Mouse (Mus musculus): ENCODE data around the gene Dlx1.
A peak's percentile ranks its signal among the peaks of the same experiment; 100 is the strongest.

The Dlx1 gene

DNA sequence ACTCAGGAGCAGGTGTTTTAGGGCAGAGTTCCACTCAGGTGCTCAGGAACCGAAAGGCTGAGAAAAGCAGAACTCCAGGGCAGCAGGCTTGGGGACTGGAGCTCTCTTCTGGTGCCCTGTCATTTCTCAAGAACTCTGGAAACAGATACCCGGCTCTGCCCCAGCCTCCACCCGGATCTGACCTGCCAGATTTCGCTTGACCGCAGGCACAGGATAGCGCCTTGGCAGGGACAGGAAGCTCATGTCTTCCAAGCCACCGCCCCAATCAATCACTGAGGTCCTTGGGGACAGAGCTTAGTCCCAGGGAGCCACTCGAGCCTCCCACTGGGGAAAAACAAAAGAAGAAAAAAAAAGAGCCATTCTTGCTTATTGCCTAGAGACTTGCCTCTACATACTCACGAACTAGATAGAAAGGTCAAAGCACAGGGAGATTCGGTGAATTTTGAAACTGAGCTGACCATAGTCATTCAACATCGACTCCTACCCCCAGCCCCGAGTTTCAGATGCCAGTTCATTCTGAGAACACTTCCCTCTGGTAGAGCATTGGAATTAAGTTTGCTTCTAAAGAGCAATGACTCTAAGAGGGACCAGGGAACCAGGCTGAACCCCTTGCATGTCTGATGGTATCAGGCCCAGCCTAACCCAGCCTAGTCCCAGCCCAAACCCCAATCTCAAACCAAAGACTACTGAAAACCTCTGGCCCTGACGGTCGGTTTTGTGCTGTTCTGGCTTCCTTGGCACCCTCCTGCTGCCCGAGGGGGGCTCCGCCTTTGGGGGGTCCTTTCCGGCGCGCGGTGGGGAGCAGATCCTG, 6.5 kb downstream of the Dlx1 start:
- peak; percentile 35 for DNase-seq (ENCODE audit: low read depth, low spot score)
- peaks cover under 1% of the 10 kb centered on the region; the same call in 1 of the 2 replicates for H3K27me3 ChIP-seq (ENCODE audit: control insufficient read depth, insufficient read depth, low read length, poor library complexity, severe bottlenecking)
- no peaks in the 10 kb centered on the region for H3K36me3 ChIP-seq (ENCODE audit: control insufficient read depth, insufficient read depth, low read length, poor library complexity, severe bottlenecking)

- DNase-seq (ENCODE audit: low read depth, low spot score), result no peak
- Histone ChIP-seq H3K27me3 (ENCODE audit: control insufficient read depth, insufficient read depth, low read length, poor library complexity, severe bottlenecking) (peaks cover 4% of the 10 kb centered on the region), H3K36me3 (ENCODE audit: control insufficient read depth, insufficient read depth, low read length, poor library complexity, severe bottlenecking) (no peaks in the 10 kb centered on the region)
These were observed 12.9 kb downstream of the Dlx1 start for GRCm38 (mm10) chr2:71540611-71541417.

- no peak for DNase-seq (ENCODE audit: low read depth, low spot score)
- no peaks in the 10 kb centered on the region for H3K36me3 ChIP-seq (ENCODE audit: control insufficient read depth, insufficient read depth, low read length, poor library complexity, severe bottlenecking)
- H3K27me3 ChIP-seq (ENCODE audit: control insufficient read depth, insufficient read depth, low read length, poor library complexity, severe bottlenecking), result peaks cover 4% of the 10 kb centered on the region
These were observed 13.7 kb downstream of the Dlx1 start for GRCm38 (mm10) chr2:71541418-71542226.

GRCm38 (mm10) chr2:71542227-71542815, 14.4 kb downstream of the Dlx1 start:
- Histone ChIP-seq H3K27me3 (ENCODE audit: control insufficient read depth, insufficient read depth, low read length, poor library complexity, severe bottlenecking) (peaks cover 4% of the 10 kb centered on the region), H3K36me3 (ENCODE audit: control insufficient read depth, insufficient read depth, low read length, poor library complexity, severe bottlenecking) (no peaks in the 10 kb centered on the region)
- no peak for DNase-seq (ENCODE audit: low read depth, low spot score)

GRCm38 (mm10) chr2:71542816-71543301, 14.9 kb downstream of the Dlx1 start:
- no peaks in the 10 kb centered on the region for H3K36me3 ChIP-seq (ENCODE audit: control insufficient read depth, insufficient read depth, low read length, poor library complexity, severe bottlenecking)
- no peak for DNase-seq (ENCODE audit: low read depth, low spot score)
- peaks cover 4% of the 10 kb centered on the region for H3K27me3 ChIP-seq (ENCODE audit: control insufficient read depth, insufficient read depth, low read length, poor library complexity, severe bottlenecking)

GRCm38 (mm10) chr2:71543531-71543930, 15.6 kb downstream of the Dlx1 start:
- no peak for DNase-seq (ENCODE audit: low read depth, low spot score)
- H3K27me3 ChIP-seq (ENCODE audit: control insufficient read depth, insufficient read depth, low read length, poor library complexity, severe bottlenecking), result peaks cover 4% of the 10 kb centered on the region

DNA sequence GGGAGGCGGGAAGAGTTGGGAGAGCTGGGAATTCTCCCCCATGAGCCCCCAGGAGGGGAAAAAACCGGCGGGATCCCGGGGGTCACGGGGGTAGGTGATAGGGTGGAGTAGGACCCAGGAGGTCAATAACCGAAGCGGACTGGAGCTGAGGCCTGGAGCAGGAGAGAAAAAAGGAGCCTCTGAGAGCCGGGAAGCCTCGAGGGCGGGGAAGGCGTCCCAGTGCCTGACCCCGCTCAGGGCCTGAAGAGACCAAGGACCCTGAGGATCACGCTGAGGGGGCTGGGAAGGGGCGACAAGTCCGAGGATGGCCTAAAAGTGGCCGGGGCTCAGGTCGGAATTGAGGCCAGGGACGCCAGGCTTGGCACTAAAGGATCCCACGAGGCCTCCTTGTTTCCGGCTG, 16.0 kb downstream of the Dlx1 start:
- Histone ChIP-seq H3K27me3 (ENCODE audit: control insufficient read depth, insufficient read depth, low read length, poor library complexity, severe bottlenecking) (peaks cover 4% of the 10 kb centered on the region), H3K36me3 (ENCODE audit: control insufficient read depth, insufficient read depth, low read length, poor library complexity, severe bottlenecking) (no peaks in the 10 kb centered on the region)
- no peak for DNase-seq (ENCODE audit: low read depth, low spot score)

More at GRCm38 (mm10) chr2:71543531-71543930, 15.6 kb downstream of the Dlx1 start:
- no peaks in the 10 kb centered on the region for H3K36me3 ChIP-seq (ENCODE audit: control insufficient read depth, insufficient read depth, low read length, poor library complexity, severe bottlenecking)

GRCm38 (mm10) chr2:71544391-71545285, 16.7 kb downstream of the Dlx1 start:
- peaks cover 4% of the 10 kb centered on the region for H3K27me3 ChIP-seq (ENCODE audit: control insufficient read depth, insufficient read depth, low read length, poor library complexity, severe bottlenecking)
- peak; percentile 50 for DNase-seq (ENCODE audit: low read depth, low spot score)
- H3K36me3 ChIP-seq (ENCODE audit: control insufficient read depth, insufficient read depth, low read length, poor library complexity, severe bottlenecking), result no peaks in the 10 kb centered on the region

DNA sequence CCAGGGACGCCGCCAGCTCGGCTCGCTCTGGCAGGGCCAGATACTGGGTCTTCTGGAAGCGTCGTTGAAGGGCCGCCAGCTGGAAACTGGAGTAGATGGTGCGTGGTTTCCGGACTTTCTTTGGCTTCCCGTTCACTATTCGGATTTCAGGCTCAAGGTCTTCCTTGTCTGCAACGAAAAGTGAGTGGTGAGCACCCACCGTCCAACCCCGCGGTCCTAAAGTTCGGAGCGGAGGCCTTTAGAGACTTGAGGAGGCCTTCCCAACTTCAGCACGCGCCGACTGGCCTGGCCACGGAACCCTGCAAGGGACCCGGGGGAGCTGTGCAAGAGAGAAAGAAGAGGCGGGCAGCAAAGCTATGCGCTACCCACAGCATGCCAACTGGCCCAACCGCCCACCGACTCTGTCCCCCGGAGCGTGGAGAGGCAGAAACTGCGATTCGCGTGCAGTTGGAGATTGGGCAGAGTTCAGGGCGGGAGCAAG, 17.5 kb downstream of the Dlx1 start:
- no peaks in the 10 kb centered on the region for H3K36me3 ChIP-seq (ENCODE audit: control insufficient read depth, insufficient read depth, low read length, poor library complexity, severe bottlenecking)
- H3K27me3 ChIP-seq (ENCODE audit: control insufficient read depth, insufficient read depth, low read length, poor library complexity, severe bottlenecking), result no peaks in the 10 kb centered on the region; the same call in 1 of the 2 replicates
- peak; percentile 39 for DNase-seq (ENCODE audit: low read depth, low spot score)

DNA sequence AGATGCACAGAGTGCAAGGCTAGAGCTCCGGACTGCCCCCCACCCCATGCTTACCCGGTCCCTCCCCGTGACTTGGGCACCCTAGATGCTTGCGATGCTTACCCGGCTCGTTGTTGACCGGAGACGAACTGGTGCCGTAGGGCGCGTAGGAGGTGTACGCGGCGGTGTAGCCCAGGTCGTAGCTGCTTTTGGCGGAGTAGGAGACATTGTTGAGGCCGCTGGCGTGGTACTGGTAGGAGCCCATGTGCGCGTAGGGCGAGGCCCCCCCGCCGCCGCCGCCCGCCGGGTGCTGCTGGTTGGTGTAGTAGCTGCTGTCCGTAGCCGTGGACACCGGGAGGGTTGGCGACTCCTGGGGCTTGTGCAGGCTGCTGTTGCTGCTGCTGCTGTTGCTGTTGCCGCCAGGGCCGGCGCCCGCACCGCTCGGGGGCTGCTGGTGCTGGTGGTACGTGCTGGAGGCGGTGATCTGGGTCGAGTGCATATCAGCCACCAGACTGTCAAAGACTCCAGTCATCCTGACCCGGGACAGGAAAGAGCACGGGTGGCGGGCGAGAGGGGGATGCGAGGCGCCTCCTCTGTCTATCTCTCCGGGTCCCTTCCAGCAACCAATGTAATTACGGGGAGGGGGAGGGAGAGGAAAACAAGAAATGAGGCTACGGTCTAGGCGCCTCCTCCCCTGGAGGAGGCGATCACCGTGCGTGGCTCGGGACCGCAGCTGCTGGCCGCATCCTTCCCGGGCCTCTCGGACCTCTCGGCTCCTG, 18.1 kb downstream of the Dlx1 start:
- H3K27me3 ChIP-seq (ENCODE audit: control insufficient read depth, insufficient read depth, low read length, poor library complexity, severe bottlenecking), result no peaks in the 10 kb centered on the region; the same call in 1 of the 2 replicates
- DNase-seq (ENCODE audit: low read depth, low spot score), result peak; percentile 47

DNA sequence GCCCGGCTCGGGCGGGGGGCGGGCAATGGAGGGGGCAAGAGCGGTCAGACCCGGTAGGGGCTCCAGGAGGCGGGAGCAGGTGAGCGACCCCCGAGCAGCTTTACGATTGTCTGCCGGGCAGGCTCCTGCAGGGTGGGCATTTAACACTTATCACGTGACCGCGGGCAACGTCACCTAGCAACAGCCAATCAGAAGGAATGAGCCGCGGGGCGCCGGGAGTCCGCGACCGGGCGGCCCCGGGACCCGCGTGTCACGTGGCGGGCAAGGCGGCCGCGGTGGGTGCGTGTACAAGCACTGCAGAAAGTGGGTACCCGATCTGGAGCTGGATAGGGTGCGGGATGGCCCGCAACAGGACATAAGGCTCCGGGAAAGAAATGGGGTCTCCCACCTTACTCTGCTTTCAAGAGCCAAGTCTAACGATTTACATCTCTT, 18.7 kb downstream of the Dlx1 start, which contains the start of gene Dlx2:
Gene Dlx2 (minus strand): TSS at position 115 of the 432 bp plus-strand sequence.
- DNase-seq (ENCODE audit: low read depth, low spot score), result peak; percentile 31

More for the DNA sequence above, 18.1 kb downstream of the Dlx1 start:
- H3K36me3 ChIP-seq (ENCODE audit: control insufficient read depth, insufficient read depth, low read length, poor library complexity, severe bottlenecking), result no peaks in the 10 kb centered on the region

GRCm38 (mm10) chr2:71547829-71548228, 19.9 kb downstream of the Dlx1 start:
- H3K36me3 ChIP-seq (ENCODE audit: control insufficient read depth, insufficient read depth, low read length, poor library complexity, severe bottlenecking), result no peaks in the 10 kb centered on the region
- no peaks in the 10 kb centered on the region; the same call in 1 of the 2 replicates for H3K27me3 ChIP-seq (ENCODE audit: control insufficient read depth, insufficient read depth, low read length, poor library complexity, severe bottlenecking)
- DNase-seq (ENCODE audit: low read depth, low spot score), result peak; percentile 83

More for the DNA sequence above, 18.7 kb downstream of the Dlx1 start, which contains the start of gene Dlx2:
- Histone ChIP-seq H3K27me3 (ENCODE audit: control insufficient read depth, insufficient read depth, low read length, poor library complexity, severe bottlenecking) (no peaks in the 10 kb centered on the region; the same call in 1 of the 2 replicates), H3K36me3 (ENCODE audit: control insufficient read depth, insufficient read depth, low read length, poor library complexity, severe bottlenecking) (no peaks in the 10 kb centered on the region)
